Mouse (Mus musculus): ENCODE measurements around the gene Gtf2h3. TPM values are rescaled to one million over a fixed set of nuclear protein-coding genes. Genes with fewer than 3 reads are reported as not detected.
"Not testable (repeated sequence)": the region's sequence is repeated elsewhere in the genome, so short reads cannot be mapped to it uniquely, and the experiment has no call there.

The Gtf2h3 gene
- polyA plus RNA-seq, 1 experiment: 34.0 TPM

- Histone ChIP-seq H3K79me3 (ENCODE audit: low read depth) (no peaks in the 10 kb centered on the region), H3K4me3 (ENCODE audit: insufficient read depth, poor library complexity, severe bottlenecking) (peak overlapping the region; percentile 36), H3K27me3 (ENCODE audit: control insufficient read depth, insufficient read depth, insufficient read length) (no peaks in the 10 kb centered on the region), H3K79me2 (ENCODE audit: control insufficient read depth, insufficient read depth) (no peaks in the 10 kb centered on the region), H3ac (ENCODE audit: control insufficient read depth, insufficient read length, low read depth) (peak overlapping the region; percentile 28), H3K36me3 (ENCODE audit: control insufficient read depth, insufficient read depth) (peaks cover 15% of the 10 kb centered on the region)
- TF ChIP-seq CTCF (IDR thresholded peaks at IDR 0.05; ENCODE audit: control insufficient read depth, insufficient read depth, insufficient read length) (no peak), FOSL1 (IDR thresholded peaks at IDR 0.05; ENCODE audit: insufficient read depth, low read length, poor library complexity, severe bottlenecking) (no peak), MAX (IDR thresholded peaks at IDR 0.05) (no peak), MYOD1 (IDR thresholded peaks at IDR 0.05; ENCODE audit: control insufficient read depth, insufficient read length, low read depth) (no peak), USF1 (IDR thresholded peaks at IDR 0.05; ENCODE audit: low read depth) (no peak), MYOG (IDR thresholded peaks at IDR 0.05; ENCODE audit: control insufficient read depth, extremely low read depth, insufficient read length) (no peak), CEBPB (IDR thresholded peaks at IDR 0.05; ENCODE audit: low read depth) (no peak)
Observed at GRCm38 (mm10) chr5:124598224-124599174, 19.6 kb downstream of the Gtf2h3 start.

- not testable (repeated sequence) for H3K79me2 ChIP-seq (ENCODE audit: control insufficient read depth, insufficient read depth); H3K4me3 ChIP-seq (ENCODE audit: insufficient read depth, poor library complexity, severe bottlenecking); H3K27me3 ChIP-seq (ENCODE audit: control insufficient read depth, insufficient read depth, insufficient read length); H3ac ChIP-seq (ENCODE audit: control insufficient read depth, insufficient read length, low read depth); H3K79me3 ChIP-seq (ENCODE audit: low read depth)
- H3K36me3 ChIP-seq (ENCODE audit: control insufficient read depth, insufficient read depth): peaks cover 10% of the 10 kb centered on the region
Observed at GRCm38 (mm10) chr5:124599726-124600125, 20.8 kb downstream of the Gtf2h3 start.

- Histone ChIP-seq H3K36me3 (ENCODE audit: control insufficient read depth, insufficient read depth) (no peaks in the 10 kb centered on the region), H3K27me3 (ENCODE audit: control insufficient read depth, insufficient read depth, insufficient read length) (no peaks in the 10 kb centered on the region), H3K79me3 (ENCODE audit: low read depth) (no peaks in the 10 kb centered on the region), H3K79me2 (ENCODE audit: control insufficient read depth, insufficient read depth) (no peaks in the 10 kb centered on the region), H3ac (ENCODE audit: control insufficient read depth, insufficient read length, low read depth) (no peak overlapping the region), H3K4me3 (ENCODE audit: insufficient read depth, poor library complexity, severe bottlenecking) (no peak overlapping the region)
- TF ChIP-seq CTCF (IDR thresholded peaks at IDR 0.05; ENCODE audit: control insufficient read depth, insufficient read depth, insufficient read length) (peak; percentile 28), CEBPB (IDR thresholded peaks at IDR 0.05; ENCODE audit: low read depth) (no peak)
Observed at GRCm38 (mm10) chr5:124602349-124602748, 23.4 kb downstream of the Gtf2h3 start.

- no peaks in the 10 kb centered on the region for H3K36me3 ChIP-seq (ENCODE audit: control insufficient read depth, insufficient read depth)
- no peaks in the 10 kb centered on the region for H3K27me3 ChIP-seq (ENCODE audit: control insufficient read depth, insufficient read depth, insufficient read length)
- no peak overlapping the region for H3ac ChIP-seq (ENCODE audit: control insufficient read depth, insufficient read length, low read depth)
- TF ChIP-seq FOSL1 (IDR thresholded peaks at IDR 0.05; ENCODE audit: insufficient read depth, low read length, poor library complexity, severe bottlenecking) (no peak), MAX (IDR thresholded peaks at IDR 0.05) (no peak), CTCF (IDR thresholded peaks at IDR 0.05; ENCODE audit: control insufficient read depth, insufficient read depth, insufficient read length) (no peak), USF1 (IDR thresholded peaks at IDR 0.05; ENCODE audit: low read depth) (no peak), MYOG (IDR thresholded peaks at IDR 0.05; ENCODE audit: control insufficient read depth, extremely low read depth, insufficient read length) (no peak), CEBPB (IDR thresholded peaks at IDR 0.05; ENCODE audit: low read depth) (no peak), MYOD1 (IDR thresholded peaks at IDR 0.05; ENCODE audit: control insufficient read depth, insufficient read length, low read depth) (no peak)
- H3K79me3 ChIP-seq (ENCODE audit: low read depth): no peaks in the 10 kb centered on the region
- no peaks in the 10 kb centered on the region for H3K79me2 ChIP-seq (ENCODE audit: control insufficient read depth, insufficient read depth)
- H3K4me3 ChIP-seq (ENCODE audit: insufficient read depth, poor library complexity, severe bottlenecking): no peak overlapping the region
Observed at GRCm38 (mm10) chr5:124604296-124604695, 25.4 kb downstream of the Gtf2h3 start.

- H3K4me3 ChIP-seq (ENCODE audit: insufficient read depth, poor library complexity, severe bottlenecking): no peak overlapping the region
- TF ChIP-seq MAX (IDR thresholded peaks at IDR 0.05): no peak
- no peaks in the 10 kb centered on the region for H3K79me3 ChIP-seq (ENCODE audit: low read depth)
- no peaks in the 10 kb centered on the region for H3K36me3 ChIP-seq (ENCODE audit: control insufficient read depth, insufficient read depth)
- H3K79me2 ChIP-seq (ENCODE audit: control insufficient read depth, insufficient read depth): no peaks in the 10 kb centered on the region
- no peaks in the 10 kb centered on the region for H3K27me3 ChIP-seq (ENCODE audit: control insufficient read depth, insufficient read depth, insufficient read length)
- no peak overlapping the region for H3ac ChIP-seq (ENCODE audit: control insufficient read depth, insufficient read length, low read depth)
Observed at GRCm38 (mm10) chr5:124605041-124605622, 26.2 kb downstream of the Gtf2h3 start.

GRCm38 (mm10) chr5:124610965-124611364 is 32.0 kb downstream of the Gtf2h3 start:
- H3K4me3 ChIP-seq (ENCODE audit: insufficient read depth, poor library complexity, severe bottlenecking): no peak overlapping the region
- TF ChIP-seq CEBPB (IDR thresholded peaks at IDR 0.05; ENCODE audit: low read depth): no peak
- TF ChIP-seq USF1 (IDR thresholded peaks at IDR 0.05; ENCODE audit: low read depth): no peak
- no peaks in the 10 kb centered on the region for H3K79me3 ChIP-seq (ENCODE audit: low read depth)
- H3ac ChIP-seq (ENCODE audit: control insufficient read depth, insufficient read length, low read depth): no peak overlapping the region
- no peaks in the 10 kb centered on the region for H3K27me3 ChIP-seq (ENCODE audit: control insufficient read depth, insufficient read depth, insufficient read length)
- no peaks in the 10 kb centered on the region for H3K79me2 ChIP-seq (ENCODE audit: control insufficient read depth, insufficient read depth)
- H3K36me3 ChIP-seq (ENCODE audit: control insufficient read depth, insufficient read depth): no peaks in the 10 kb centered on the region
